Mouse (Mus musculus): ENCODE results near the gene Acin1. TPM values are rescaled to one million over a fixed set of nuclear protein-coding genes. Genes with fewer than 3 reads are reported as not detected.

Gene Acin1
- polyA plus RNA-seq, 1 experiment from 2014 or later, result 141 TPM

- Histone ChIP-seq H3K4me2 (ENCODE audit: low read depth, severe bottlenecking) (no peak overlapping the region), H3K9ac (ENCODE audit: low read length) (no peak overlapping the region), H3K36me3 (ENCODE audit: control insufficient read depth, insufficient read depth, low read length) (peaks cover 47% of the 10 kb centered on the region), H3K9me3 (ENCODE audit: control insufficient read depth, low read length) (no peaks in the 10 kb centered on the region), H3K4me1 (ENCODE audit: control insufficient read depth, insufficient read depth, low read length) (no peaks in the 10 kb centered on the region), H3K27ac (replicated peaks; ENCODE audit: low read depth, low read length) (no peak overlapping the region), H3K4me3 (ENCODE audit: low read depth, low read length) (no peak overlapping the region), H3K27me3 (ENCODE audit: control insufficient read depth, insufficient read depth, low read length) (no peaks in the 10 kb centered on the region)
- WGBS, result 91% methylated on average over 10 of the region's 10 CpGs
- DNase-seq (ENCODE audit: low spot score), result no peak
- no peak for ATAC-seq (ENCODE audit: insufficient number of reproducible peaks, low FRiP score, low TSS enrichment, low read depth)
These were observed 22.1 kb downstream of the Acin1 start for GRCm38 (mm10) chr14:54664477-54665222.

GRCm38 (mm10) chr14:54660009-54660408 is 26.7 kb downstream of the Acin1 start:
- Histone ChIP-seq H3K4me3 (ENCODE audit: low read depth, low read length) (no peak overlapping the region), H3K4me1 (ENCODE audit: control insufficient read depth, insufficient read depth, low read length) (no peaks in the 10 kb centered on the region), H3K9ac (ENCODE audit: low read length) (no peak overlapping the region), H3K9me3 (ENCODE audit: control insufficient read depth, low read length) (no peaks in the 10 kb centered on the region), H3K27ac (replicated peaks; ENCODE audit: low read depth, low read length) (no peak overlapping the region), H3K27me3 (ENCODE audit: control insufficient read depth, insufficient read depth, low read length) (no peaks in the 10 kb centered on the region), H3K4me2 (ENCODE audit: low read depth, severe bottlenecking) (no peak overlapping the region), H3K36me3 (ENCODE audit: control insufficient read depth, insufficient read depth, low read length) (peaks cover 28% of the 10 kb centered on the region)
- DNase-seq (ENCODE audit: low spot score) (no peak), ATAC-seq (ENCODE audit: insufficient number of reproducible peaks, low FRiP score, low TSS enrichment, low read depth) (no peak)
- 85% methylated on average over 2 of the region's 2 CpGs for WGBS

GRCm38 (mm10) chr14:54653496-54653895 is 33.2 kb downstream of the Acin1 start:
- peak overlapping the region; percentile 91 for H3K4me2 ChIP-seq (ENCODE audit: low read depth, severe bottlenecking)
- H3K9me3 ChIP-seq (ENCODE audit: control insufficient read depth, low read length), result no peaks in the 10 kb centered on the region
- H3K4me3 ChIP-seq (ENCODE audit: low read depth, low read length), result peak overlapping the region; percentile 77
- WGBS, result 2% methylated on average over 12 of the region's 12 CpGs
- H3K27ac ChIP-seq (replicated peaks; ENCODE audit: low read depth, low read length), result peak overlapping the region; percentile 64; the same call in 1 of the 2 replicates
- peak overlapping the region; percentile 89 for H3K9ac ChIP-seq (ENCODE audit: low read length)
- peaks cover 5% of the 10 kb centered on the region for H3K4me1 ChIP-seq (ENCODE audit: control insufficient read depth, insufficient read depth, low read length)
- DNase-seq (ENCODE audit: low spot score), result peak; percentile 95
- H3K27me3 ChIP-seq (ENCODE audit: control insufficient read depth, insufficient read depth, low read length), result no peaks in the 10 kb centered on the region
- peak; percentile 80 for ATAC-seq (ENCODE audit: insufficient number of reproducible peaks, low FRiP score, low TSS enrichment, low read depth)
- H3K36me3 ChIP-seq (ENCODE audit: control insufficient read depth, insufficient read depth, low read length), result peaks cover 22% of the 10 kb centered on the region

GRCm38 (mm10) chr14:54652787-54653186 is 33.9 kb downstream of the Acin1 start:
- DNase-seq (ENCODE audit: low spot score) (no peak), ATAC-seq (ENCODE audit: insufficient number of reproducible peaks, low FRiP score, low TSS enrichment, low read depth) (no peak)
- no peaks in the 10 kb centered on the region for H3K27me3 ChIP-seq (ENCODE audit: control insufficient read depth, insufficient read depth, low read length)
- peaks cover 5% of the 10 kb centered on the region for H3K4me1 ChIP-seq (ENCODE audit: control insufficient read depth, insufficient read depth, low read length)
- WGBS, result 1% methylated on average over 7 of the region's 7 CpGs
- peak overlapping the region; percentile 77 for H3K4me3 ChIP-seq (ENCODE audit: low read depth, low read length)
- peak overlapping the region; percentile 64; the same call in 1 of the 2 replicates for H3K27ac ChIP-seq (replicated peaks; ENCODE audit: low read depth, low read length)
- H3K9ac ChIP-seq (ENCODE audit: low read length), result peak overlapping the region; percentile 89
- H3K36me3 ChIP-seq (ENCODE audit: control insufficient read depth, insufficient read depth, low read length), result peaks cover 29% of the 10 kb centered on the region
- no peaks in the 10 kb centered on the region for H3K9me3 ChIP-seq (ENCODE audit: control insufficient read depth, low read length)
- H3K4me2 ChIP-seq (ENCODE audit: low read depth, severe bottlenecking), result peak overlapping the region; percentile 91

GRCm38 (mm10) chr14:54651556-54651955 is 35.2 kb downstream of the Acin1 start:
- H3K4me3 ChIP-seq (ENCODE audit: low read depth, low read length), result no peak overlapping the region
- no peak overlapping the region for H3K4me2 ChIP-seq (ENCODE audit: low read depth, severe bottlenecking)
- H3K9ac ChIP-seq (ENCODE audit: low read length), result no peak overlapping the region
- H3K36me3 ChIP-seq (ENCODE audit: control insufficient read depth, insufficient read depth, low read length), result peaks cover 32% of the 10 kb centered on the region
- DNase-seq (ENCODE audit: low spot score) (no peak), ATAC-seq (ENCODE audit: insufficient number of reproducible peaks, low FRiP score, low TSS enrichment, low read depth) (no peak)
- H3K9me3 ChIP-seq (ENCODE audit: control insufficient read depth, low read length), result no peaks in the 10 kb centered on the region
- 80% methylated on average over 4 of the region's 4 CpGs for WGBS
- no peak overlapping the region for H3K27ac ChIP-seq (replicated peaks; ENCODE audit: low read depth, low read length)
- H3K27me3 ChIP-seq (ENCODE audit: control insufficient read depth, insufficient read depth, low read length), result no peaks in the 10 kb centered on the region
- peaks cover 5% of the 10 kb centered on the region for H3K4me1 ChIP-seq (ENCODE audit: control insufficient read depth, insufficient read depth, low read length)

- H3K9me3 ChIP-seq (ENCODE audit: control insufficient read depth, low read length), result no peaks in the 10 kb centered on the region
- H3K27me3 ChIP-seq (ENCODE audit: control insufficient read depth, insufficient read depth, low read length), result no peaks in the 10 kb centered on the region
- no peak overlapping the region for H3K9ac ChIP-seq (ENCODE audit: low read length)
- ATAC-seq (ENCODE audit: insufficient number of reproducible peaks, low FRiP score, low TSS enrichment, low read depth) (peak; percentile 19; the same call in 1 of the 2 replicates), DNase-seq (ENCODE audit: low spot score) (peak; percentile 90)
- peaks cover 33% of the 10 kb centered on the region for H3K36me3 ChIP-seq (ENCODE audit: control insufficient read depth, insufficient read depth, low read length)
- H3K27ac ChIP-seq (replicated peaks; ENCODE audit: low read depth, low read length), result no peak overlapping the region
- peaks cover 5% of the 10 kb centered on the region for H3K4me1 ChIP-seq (ENCODE audit: control insufficient read depth, insufficient read depth, low read length)
- no peak overlapping the region for H3K4me2 ChIP-seq (ENCODE audit: low read depth, severe bottlenecking)
- no peak overlapping the region for H3K4me3 ChIP-seq (ENCODE audit: low read depth, low read length)
- WGBS, result 69% methylated on average over 23 of the region's 23 CpGs
These were observed 35.9 kb downstream of the Acin1 start for GRCm38 (mm10) chr14:54650621-54651454.

- H3K27me3 ChIP-seq (ENCODE audit: control insufficient read depth, insufficient read depth, low read length), result no peaks in the 10 kb centered on the region
- no peaks in the 10 kb centered on the region for H3K9me3 ChIP-seq (ENCODE audit: control insufficient read depth, low read length)
- no peak overlapping the region for H3K4me2 ChIP-seq (ENCODE audit: low read depth, severe bottlenecking)
- no peaks in the 10 kb centered on the region; the same call in 1 of the 2 replicates for H3K4me1 ChIP-seq (ENCODE audit: control insufficient read depth, insufficient read depth, low read length)
- H3K27ac ChIP-seq (replicated peaks; ENCODE audit: low read depth, low read length), result no peak overlapping the region
- 81% methylated on average over 4 of the region's 4 CpGs for WGBS
- H3K9ac ChIP-seq (ENCODE audit: low read length), result no peak overlapping the region
- peaks cover 58% of the 10 kb centered on the region for H3K36me3 ChIP-seq (ENCODE audit: control insufficient read depth, insufficient read depth, low read length)
- no peak for ATAC-seq (ENCODE audit: insufficient number of reproducible peaks, low FRiP score, low TSS enrichment, low read depth)
- no peak for DNase-seq (ENCODE audit: low spot score)
- no peak overlapping the region for H3K4me3 ChIP-seq (ENCODE audit: low read depth, low read length)
These were observed 38.8 kb downstream of the Acin1 start for GRCm38 (mm10) chr14:54647900-54648299.

- 93% methylated on average over 8 of the region's 8 CpGs for WGBS
- H3K36me3 ChIP-seq (ENCODE audit: control insufficient read depth, insufficient read depth, low read length), result peaks cover 63% of the 10 kb centered on the region
- H3K27ac ChIP-seq (replicated peaks; ENCODE audit: low read depth, low read length), result no peak overlapping the region
- no peak for DNase-seq (ENCODE audit: low spot score)
- H3K4me2 ChIP-seq (ENCODE audit: low read depth, severe bottlenecking), result no peak overlapping the region
- no peak for ATAC-seq (ENCODE audit: insufficient number of reproducible peaks, low FRiP score, low TSS enrichment, low read depth)
- no peaks in the 10 kb centered on the region for H3K9me3 ChIP-seq (ENCODE audit: control insufficient read depth, low read length)
- no peak overlapping the region for H3K9ac ChIP-seq (ENCODE audit: low read length)
- H3K4me1 ChIP-seq (ENCODE audit: control insufficient read depth, insufficient read depth, low read length), result no peaks in the 10 kb centered on the region; the same call in 1 of the 2 replicates
- H3K4me3 ChIP-seq (ENCODE audit: low read depth, low read length), result no peak overlapping the region
- no peaks in the 10 kb centered on the region for H3K27me3 ChIP-seq (ENCODE audit: control insufficient read depth, insufficient read depth, low read length)
These were observed 39.7 kb downstream of the Acin1 start for GRCm38 (mm10) chr14:54646898-54647636.
